In the genomic region with DNA sequence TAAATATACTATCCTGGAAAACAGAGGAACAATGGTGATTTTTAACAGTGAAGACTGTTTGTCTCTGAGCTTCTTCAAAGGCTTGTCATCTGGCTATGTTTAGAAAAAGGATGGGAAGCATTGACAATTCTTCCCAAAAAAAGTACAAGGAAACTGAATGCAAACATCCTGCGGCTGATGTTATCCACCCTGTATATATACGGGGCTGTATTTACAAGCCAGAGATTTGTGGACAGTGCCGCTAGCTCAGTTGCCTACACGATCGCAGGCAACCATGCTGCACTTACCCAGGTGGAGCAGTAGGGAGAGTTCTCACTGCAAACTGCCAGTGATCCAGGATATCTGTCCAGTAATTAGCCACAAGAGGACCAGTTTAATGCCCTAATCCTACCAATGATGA, we compare ENCODE assay signal across 16 mouse cellular contexts. TPM values are rescaled to one million over a fixed set of nuclear protein-coding genes. Genes with fewer than 3 reads are reported as not detected.
A peak's percentile ranks its signal among the peaks of the same experiment; 100 is the strongest.
DNase-seq lines count a peak whose midpoint lies in the region; ATAC-seq and TF ChIP-seq lines count a peak whose summit lies in the region.
"Had no signal": no experiment of that assay in that cellular context is flagged by ENCODE, and none has a peak within 500 bp of the region (broad histone marks: within the 10 kb centered on the region; RNA-seq: fewer than 3 reads in every experiment).

No protein-coding gene starts in this region.

- DNase-seq in heart, embryonic 10.5 days (ENCODE audit: low spot score), result no peak
- DNase-seq in heart, adult 11 months, result no peak
- DNase-seq in kidney, postnatal 14 days, result no peak
- no peak for DNase-seq in heart, postnatal 0 days (ENCODE audit: low spot score)
- DNase-seq in yolk sac, embryonic 10.5 days (ENCODE audit: low spot score), result no peak
- no peak for DNase-seq in midbrain, postnatal 0 days (ENCODE audit: low spot score)
- DNase-seq: adrenal gland, adult 8-10 months; cerebellum, adult 18-20 months; thymus, postnatal 14 days had no signal

- TF ChIP-seq EP300 in heart, postnatal 0 days (IDR thresholded peaks at IDR 0.05; ENCODE audit: low read depth), result no peak

- no peak overlapping the region for H3K4me3 ChIP-seq in heart, embryonic 10.5 days
- H3K4me3 ChIP-seq in kidney, embryonic 16.5 days (ENCODE audit: low read length), result no peak overlapping the region
- no peak overlapping the region for H3K4me3 ChIP-seq in heart, postnatal 0 days (ENCODE audit: low read depth, low read length)
- H3K4me3 ChIP-seq in lung, embryonic 16.5 days (ENCODE audit: low read length), result no peak overlapping the region
- H3K4me3 ChIP-seq in midbrain, postnatal 0 days (ENCODE audit: low read depth, low read length), result no peak overlapping the region
- H3K4me3 ChIP-seq: embryonic facial prominence, embryonic 13.5 days had no signal

- 0 out of 2 replicates have a peak, but pooled peaks have one; percentile 52 for ATAC-seq in kidney, embryonic 16.5 days (ENCODE audit: low FRiP score, low TSS enrichment)
- ATAC-seq in heart, postnatal 0 days (ENCODE audit: insufficient read depth, low read depth), result peak; percentile 40
- peak; percentile 81 for ATAC-seq in lung, embryonic 16.5 days (ENCODE audit: low read depth)
- ATAC-seq in midbrain, postnatal 0 days (ENCODE audit: low FRiP score), result no peak
- ATAC-seq: forebrain, embryonic 14.5 days had no signal

- no peak overlapping the region for H3K9ac ChIP-seq in kidney, embryonic 16.5 days (replicated peaks; ENCODE audit: low read length)
- no peak overlapping the region for H3K9ac ChIP-seq in heart, postnatal 0 days (replicated peaks; ENCODE audit: low read depth, low read length)
- no peak overlapping the region for H3K9ac ChIP-seq in lung, embryonic 16.5 days (ENCODE audit: low read length)
- H3K9ac ChIP-seq in midbrain, postnatal 0 days (replicated peaks; ENCODE audit: low read length, poor library complexity, severe bottlenecking), result no peak overlapping the region
- H3K9ac ChIP-seq: embryonic facial prominence, embryonic 13.5 days had no signal

- no peak for TF ChIP-seq CTCF in heart, postnatal 0 days (IDR thresholded peaks at IDR 0.05; ENCODE audit: low read depth)
- no peak for TF ChIP-seq CTCF in midbrain, postnatal 0 days (IDR thresholded peaks at IDR 0.05)

- H3K27ac ChIP-seq in heart, embryonic 10.5 days, result peak overlapping the region; percentile 52; the same call in 1 of the 2 replicates
- H3K27ac ChIP-seq in kidney, embryonic 16.5 days (ENCODE audit: low read length), result peak overlapping the region; percentile 75
- H3K27ac ChIP-seq in heart, postnatal 0 days (ENCODE audit: low read depth), result peak overlapping the region; percentile 82
- H3K27ac ChIP-seq in lung, embryonic 16.5 days (ENCODE audit: low read length), result peak overlapping the region; percentile 59; the same call in 1 of the 2 replicates
- no peak overlapping the region for H3K27ac ChIP-seq in midbrain, postnatal 0 days (ENCODE audit: low read depth, low read length)
- H3K27ac ChIP-seq: embryonic facial prominence, embryonic 13.5 days had no signal

- peaks cover 8% of the 10 kb centered on the region for H3K4me1 ChIP-seq in heart, embryonic 10.5 days
- peaks cover 9% of the 10 kb centered on the region for H3K4me1 ChIP-seq in kidney, embryonic 16.5 days (ENCODE audit: insufficient read depth, low read length)
- peaks cover 8% of the 10 kb centered on the region for H3K4me1 ChIP-seq in heart, postnatal 0 days (ENCODE audit: control insufficient read depth, insufficient read depth)
- peaks cover 14% of the 10 kb centered on the region; the same call in 1 of the 2 replicates for H3K4me1 ChIP-seq in lung, embryonic 16.5 days (replicated peaks; ENCODE audit: control insufficient read depth, insufficient read depth, low read length)
- H3K4me1 ChIP-seq in midbrain, postnatal 0 days (ENCODE audit: insufficient read depth, low read length), result no peaks in the 10 kb centered on the region

- no peaks in the 10 kb centered on the region for H3K27me3 ChIP-seq in heart, embryonic 10.5 days (ENCODE audit: insufficient read depth, poor library complexity, severe bottlenecking)
- H3K27me3 ChIP-seq in kidney, embryonic 16.5 days (ENCODE audit: insufficient read depth, low read length), result no peaks in the 10 kb centered on the region
- H3K27me3 ChIP-seq in heart, postnatal 0 days (ENCODE audit: control insufficient read depth, insufficient read depth, low read length), result no peaks in the 10 kb centered on the region
- H3K27me3 ChIP-seq in lung, embryonic 16.5 days (ENCODE audit: control insufficient read depth, insufficient read depth, low read depth, low read length), result no peaks in the 10 kb centered on the region
- no peaks in the 10 kb centered on the region for H3K27me3 ChIP-seq in midbrain, postnatal 0 days (ENCODE audit: insufficient read depth, low read length)
- H3K27me3 ChIP-seq: embryonic facial prominence, embryonic 13.5 days had no signal

- H3K4me2 ChIP-seq in kidney, embryonic 16.5 days (replicated peaks; ENCODE audit: low read depth, low read length), result no peak overlapping the region
- H3K4me2 ChIP-seq in heart, postnatal 0 days (ENCODE audit: low read depth, low read length), result no peak overlapping the region
- H3K4me2 ChIP-seq in lung, embryonic 16.5 days (ENCODE audit: low read depth, low read length), result no peak overlapping the region
- H3K4me2 ChIP-seq in midbrain, postnatal 0 days (ENCODE audit: low read depth, low read length, poor library complexity, severe bottlenecking), result no peak overlapping the region
- H3K4me2 ChIP-seq: embryonic facial prominence, embryonic 13.5 days had no signal

- 55% methylated on average over 5 of the region's 5 CpGs for WGBS in heart, embryonic 10.5 days
- WGBS in kidney, embryonic 16.5 days, result 60% methylated on average over 5 of the region's 5 CpGs
- 54% methylated on average over 5 of the region's 5 CpGs for WGBS in heart, postnatal 0 days
- WGBS in lung, embryonic 16.5 days, result 31% methylated on average over 5 of the region's 5 CpGs
- 79% methylated on average over 5 of the region's 5 CpGs for WGBS in midbrain, postnatal 0 days

- no peaks in the 10 kb centered on the region for H3K9me3 ChIP-seq in heart, embryonic 10.5 days
- H3K9me3 ChIP-seq in kidney, embryonic 16.5 days (ENCODE audit: low read length), result no peaks in the 10 kb centered on the region
- no peaks in the 10 kb centered on the region for H3K9me3 ChIP-seq in heart, postnatal 0 days (replicated peaks; ENCODE audit: control insufficient read depth, low read length)
- H3K9me3 ChIP-seq in lung, embryonic 16.5 days (ENCODE audit: control insufficient read depth, low read length), result no peaks in the 10 kb centered on the region
- no peaks in the 10 kb centered on the region for H3K9me3 ChIP-seq in midbrain, postnatal 0 days (ENCODE audit: low read length)
- H3K9me3 ChIP-seq: embryonic facial prominence, embryonic 13.5 days had no signal

- no peaks in the 10 kb centered on the region for H3K36me3 ChIP-seq in heart, embryonic 10.5 days
- no peaks in the 10 kb centered on the region for H3K36me3 ChIP-seq in kidney, embryonic 16.5 days (ENCODE audit: insufficient read depth, low read length)
- H3K36me3 ChIP-seq in heart, postnatal 0 days (replicated peaks; ENCODE audit: control insufficient read depth, insufficient read depth, low read length), result no peaks in the 10 kb centered on the region
- no peaks in the 10 kb centered on the region for H3K36me3 ChIP-seq in lung, embryonic 16.5 days (ENCODE audit: control insufficient read depth, insufficient read depth, low read length)
- no peaks in the 10 kb centered on the region for H3K36me3 ChIP-seq in midbrain, postnatal 0 days (ENCODE audit: insufficient read depth, low read length)
- H3K36me3 ChIP-seq: embryonic facial prominence, embryonic 13.5 days had no signal

RNA-seq across cellular contexts. Expression of a gene that starts 16.6 kb away (rescaled TPM):
- 0.14 and 0.17 TPM in 2 replicates for polyA plus RNA-seq in heart, embryonic 10.5 days (2016; fragmentation: Nextera tagmentation; extraction: Ambion mirVana)
- polyA plus RNA-seq in kidney, embryonic 16.5 days (2015; fragmentation: Nextera tagmentation; extraction: Ambion mirVana), result 0.41 and 0.54 TPM in 2 replicates
- total RNA-seq in heart, postnatal 0 days (2014; rRNA removed; ENCODE audit: low replicate concordance), result not detected in 2 replicates
- polyA plus RNA-seq in heart, postnatal 0 days (2015; fragmentation: Nextera tagmentation; extraction: Ambion mirVana), result 0.22 and 0.23 TPM in 2 replicates
- 1.5 and 1.6 TPM in 2 replicates for polyA plus RNA-seq in lung, embryonic 16.5 days (2015; fragmentation: Nextera tagmentation; extraction: Ambion mirVana)
- not detected in 2 replicates for total RNA-seq in midbrain, postnatal 0 days (2014; rRNA removed)
- 0.07 and 0.44 TPM in 2 replicates for polyA plus RNA-seq in midbrain, postnatal 0 days (2015; fragmentation: Nextera tagmentation; extraction: Ambion mirVana)
- total RNA-seq: granulocyte monocyte progenitor cell, adult 5-6 weeks had no signal

RNA-seq across cellular contexts. Expression of a gene that starts 26.6 kb away (rescaled TPM):
- polyA plus RNA-seq in heart, embryonic 10.5 days (2016; fragmentation: Nextera tagmentation; extraction: Ambion mirVana), result 0.48 and 0.54 TPM in 2 replicates
- polyA plus RNA-seq in kidney, embryonic 16.5 days (2015; fragmentation: Nextera tagmentation; extraction: Ambion mirVana), result 11.3 and 12.8 TPM in 2 replicates
- total RNA-seq in heart, postnatal 0 days (2014; rRNA removed; ENCODE audit: low replicate concordance), result 8.9 and 23.3 TPM in 2 replicates
- polyA plus RNA-seq in heart, postnatal 0 days (2015; fragmentation: Nextera tagmentation; extraction: Ambion mirVana), result 9.1 and 10.5 TPM in 2 replicates
- polyA plus RNA-seq in lung, embryonic 16.5 days (2015; fragmentation: Nextera tagmentation; extraction: Ambion mirVana), result 35.9 and 37.0 TPM in 2 replicates
- 1.9 and 5.6 TPM in 2 replicates for total RNA-seq in midbrain, postnatal 0 days (2014; rRNA removed)
- polyA plus RNA-seq in midbrain, postnatal 0 days (2015; fragmentation: Nextera tagmentation; extraction: Ambion mirVana), result 2.6 and 2.8 TPM in 2 replicates
- total RNA-seq: granulocyte monocyte progenitor cell, adult 5-6 weeks had no signal

RNA-seq across cellular contexts. Expression of a gene that starts 28.1 kb away (rescaled TPM):
- polyA plus RNA-seq in heart, embryonic 10.5 days (2016; fragmentation: Nextera tagmentation; extraction: Ambion mirVana), result 4.8 and 12.8 TPM in 2 replicates
- 1.8 and 1.9 TPM in 2 replicates for polyA plus RNA-seq in kidney, embryonic 16.5 days (2015; fragmentation: Nextera tagmentation; extraction: Ambion mirVana)
- total RNA-seq in heart, postnatal 0 days (2014; rRNA removed; ENCODE audit: low replicate concordance), result 0.15 TPM in 1 of 2 replicates, not detected in the other
- polyA plus RNA-seq in heart, postnatal 0 days (2015; fragmentation: Nextera tagmentation; extraction: Ambion mirVana), result 2.5 and 2.7 TPM in 2 replicates
- 2.8 and 3.7 TPM in 2 replicates for polyA plus RNA-seq in lung, embryonic 16.5 days (2015; fragmentation: Nextera tagmentation; extraction: Ambion mirVana)
- total RNA-seq in midbrain, postnatal 0 days (2014; rRNA removed), result not detected in 2 replicates
- polyA plus RNA-seq in midbrain, postnatal 0 days (2015; fragmentation: Nextera tagmentation; extraction: Ambion mirVana), result 0.46 and 0.61 TPM in 2 replicates

RNA-seq across cellular contexts. Expression of a gene that starts 39.5 kb away (rescaled TPM):
- polyA plus RNA-seq in heart, embryonic 10.5 days (2016; fragmentation: Nextera tagmentation; extraction: Ambion mirVana), result 0.25 and 0.67 TPM in 2 replicates
- polyA plus RNA-seq in kidney, embryonic 16.5 days (2015; fragmentation: Nextera tagmentation; extraction: Ambion mirVana), result 0.11 TPM in 1 of 2 replicates, not detected in the other
- not detected in 2 replicates for total RNA-seq in heart, postnatal 0 days (2014; rRNA removed; ENCODE audit: low replicate concordance)
- 0.11 and 0.16 TPM in 2 replicates for polyA plus RNA-seq in heart, postnatal 0 days (2015; fragmentation: Nextera tagmentation; extraction: Ambion mirVana)
- polyA plus RNA-seq in lung, embryonic 16.5 days (2015; fragmentation: Nextera tagmentation; extraction: Ambion mirVana), result 0.36 and 0.50 TPM in 2 replicates
- total RNA-seq in midbrain, postnatal 0 days (2014; rRNA removed), result not detected in 2 replicates
- 0.23 and 0.37 TPM in 2 replicates for polyA plus RNA-seq in midbrain, postnatal 0 days (2015; fragmentation: Nextera tagmentation; extraction: Ambion mirVana)
- total RNA-seq: granulocyte monocyte progenitor cell, adult 5-6 weeks; megakaryocyte progenitor cell, adult 5-6 weeks had no signal
- polyA plus RNA-seq: embryonic facial prominence, embryonic 13.5 days; forebrain, embryonic 14.5 days; neural tube, embryonic 11.5 days had no signal
